Mouse (Mus musculus) small intestine, adult 2 months (tissue): ENCODE results near the gene Akt2.

Experiments
- CTCF ChIP-seq: fragments of 200-500 bp; IDR thresholded peaks from 2 replicates; pipeline ENCODE4 v1.5.1; 2012; ENCODE audit warnings: low read depth, mild to moderate bottlenecking, control low read depth, inconsistent platforms, low read length, moderate library complexity, mixed read lengths; ENCODE audit not compliant: insufficient replicate concordance, insufficient read length; ENCODE audit errors: extremely low read depth
- POLR2A ChIP-seq: fragments of 200-500 bp; IDR thresholded peaks from 2 replicates; pipeline ENCODE4 v1.6.1; 2012; ENCODE audit warnings: low read depth, mild to moderate bottlenecking, control low read depth, inconsistent platforms, low read length, moderate library complexity

DNA sequence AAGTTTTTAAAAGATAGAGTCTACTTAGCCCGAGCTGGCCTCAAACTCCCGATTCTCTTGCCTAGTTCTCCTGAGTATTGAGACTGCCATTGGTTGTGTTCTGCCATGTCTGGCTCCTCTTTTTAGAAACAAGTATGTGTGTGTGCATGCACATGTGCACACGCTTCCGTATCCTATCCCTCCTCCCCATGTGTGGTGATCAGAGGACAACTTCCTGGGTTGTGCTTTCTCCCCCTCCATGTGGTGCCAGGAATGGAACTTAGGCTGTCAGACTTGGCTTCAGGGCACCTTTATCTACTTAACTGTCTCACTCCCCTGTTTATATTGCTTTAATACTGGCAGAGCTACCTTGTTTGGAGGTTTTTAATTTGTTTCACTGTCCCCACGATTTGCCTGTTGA is 93.9 kb downstream of the Akt2 start:
- TF ChIP-seq CTCF (no peak), POLR2A (no peak)
